Mouse (Mus musculus) intestine, embryonic 14.5 days (tissue): ENCODE measurements around the gene 4921524J17Rik. TPM values are rescaled to one million over a fixed set of nuclear protein-coding genes. Genes with fewer than 3 reads are reported as not detected.

Source experiments
- ATAC-seq: fragments of 200-750 bp; cut with Nextera tagmentation; replicated peaks from 2 replicates; pipeline ENCODE4 v1.8.0; 2017; ENCODE audit warnings: low read depth, moderate number of reproducible peaks, moderate TSS enrichment, moderate library complexity; ENCODE audit not compliant: low FRiP score, low TSS enrichment
- DNase-seq: peaks from one replicate; pipeline ENCODE4 v3.0.0-alpha.2; 2018; ENCODE audit warnings: low spot score
- H3K27ac ChIP-seq: fragments of 300-500 bp; sonication (generic); 2 replicates; pipeline ENCODE4 v1.5.1; 2014; ENCODE audit warnings: low read depth, mild to moderate bottlenecking, control low read depth
- H3K27me3 ChIP-seq: fragments of 300-500 bp; sonication (generic); replicated peaks from 2 replicates; pipeline ENCODE4 v1.6.1; 2014; ENCODE audit warnings: low read length, control low read depth; ENCODE audit not compliant: control insufficient read depth, insufficient read depth
- H3K36me3 ChIP-seq: fragments of 300-500 bp; sonication (generic); 2 replicates; pipeline ENCODE4 v1.6.1; 2014; ENCODE audit warnings: low read length, control low read depth; ENCODE audit not compliant: control insufficient read depth, insufficient read depth
- H3K4me1 ChIP-seq: fragments of 300-500 bp; sonication (generic); replicated peaks from 2 replicates; pipeline ENCODE4 v1.6.1; 2014; ENCODE audit warnings: low read length, control low read depth, mixed read lengths; ENCODE audit not compliant: control insufficient read depth, insufficient read depth
- H3K4me2 ChIP-seq: fragments of 300-500 bp; sonication (generic); 2 replicates; pipeline ENCODE4 v1.6.1; 2014; ENCODE audit warnings: low read length
- H3K4me3 ChIP-seq: fragments of 300-500 bp; sonication (generic); 2 replicates; pipeline ENCODE4 v1.5.1; 2014; ENCODE audit warnings: low read depth, low read length, control low read depth, mixed read lengths
- H3K9ac ChIP-seq: fragments of 300-500 bp; sonication (generic); 2 replicates; pipeline ENCODE4 v1.6.1; 2014; ENCODE audit warnings: mild to moderate bottlenecking, low read length
- H3K9me3 ChIP-seq: fragments of 300-500 bp; sonication (generic); 2 replicates; pipeline ENCODE4 v1.6.1; 2016; ENCODE audit warnings: low read length, control low read depth; ENCODE audit not compliant: control insufficient read depth
- WGBS: fragments of 180-500 bp; shearing (Covaris S2); extraction: QIAGEN DNeasy Blood & Tissue Kit; methylation state at CpG from one replicate; pipeline ENCODE4 v1.1.7; 2014; 5-methylcytosine and 5-hydroxymethylcytosine counted together
- polyA plus RNA-seq: library from polyadenylated mRNA; unstranded; fragments of >200 nt; fragmentation: Nextera tagmentation; extraction: Ambion mirVana; gene quantifications from 2 replicates; pipeline ENCODE4 v1.2.1, GENCODE M21; 2014

Gene 4921524J17Rik
- polyA plus RNA-seq, 1 experiment from 2014 or later, result 36.7 TPM

DNA sequence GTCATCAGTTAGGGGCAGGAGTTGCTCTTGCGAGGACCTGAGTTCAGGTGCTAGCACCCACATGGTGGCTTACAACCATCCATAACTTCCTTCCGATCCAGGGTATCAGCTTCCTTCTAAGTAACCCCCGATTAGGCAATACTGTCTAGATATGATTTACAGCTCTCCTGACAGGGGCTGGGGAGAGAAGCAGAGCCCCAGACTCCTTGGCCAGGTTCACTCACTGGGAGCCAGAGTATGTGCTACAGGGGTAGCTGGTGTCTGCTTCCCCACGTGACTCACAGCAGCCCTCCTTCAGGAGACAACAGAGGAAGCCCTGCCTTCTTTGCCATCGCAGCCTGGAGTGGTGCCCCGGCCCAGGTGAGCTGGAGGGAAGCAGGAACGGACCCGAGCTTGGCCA, 22.1 kb upstream of the 4921524J17Rik start:
- Histone ChIP-seq H3K9me3 (no peaks in the 10 kb centered on the region), H3K4me3 (no peak overlapping the region), H3K9ac (no peak overlapping the region), H3K27ac (no peak overlapping the region), H3K4me1 (peaks cover 6% of the 10 kb centered on the region; the same call in 1 of the 2 replicates), H3K27me3 (no peaks in the 10 kb centered on the region), H3K4me2 (no peak overlapping the region), H3K36me3 (no peaks in the 10 kb centered on the region)
- no peak for ATAC-seq
- WGBS, result 57% methylated on average over 8 of the region's 8 CpGs
- DNase-seq, result no peak

DNA sequence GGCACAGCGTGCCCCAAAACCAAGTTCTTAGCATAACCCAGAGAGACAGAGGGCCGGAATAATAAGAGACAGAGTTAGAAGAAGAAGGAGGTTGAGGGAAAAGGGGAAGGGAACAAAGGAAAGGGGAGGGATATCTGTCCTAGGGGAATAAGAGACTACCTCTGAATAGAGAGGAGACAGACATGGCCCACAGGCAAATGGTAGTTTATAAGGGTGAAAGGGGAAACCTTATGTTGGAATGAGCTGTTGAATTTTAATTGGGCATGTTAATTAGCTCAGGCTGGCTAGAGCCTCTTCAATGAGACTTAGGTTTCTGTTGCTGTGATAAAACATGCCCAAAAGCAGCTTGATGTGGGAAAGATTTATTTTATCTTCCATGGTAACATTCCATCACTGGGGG, 20.6 kb upstream of the 4921524J17Rik start:
- H3K4me3 ChIP-seq, result no peak overlapping the region
- no peaks in the 10 kb centered on the region for H3K36me3 ChIP-seq
- no peak overlapping the region for H3K27ac ChIP-seq
- peaks cover 6% of the 10 kb centered on the region; the same call in 1 of the 2 replicates for H3K4me1 ChIP-seq
- H3K9me3 ChIP-seq, result no peaks in the 10 kb centered on the region
- H3K9ac ChIP-seq, result no peak overlapping the region
- no peak overlapping the region for H3K4me2 ChIP-seq
- no peaks in the 10 kb centered on the region for H3K27me3 ChIP-seq
- 85% methylated on average over 2 of the region's 2 CpGs for WGBS
- DNase-seq (no peak), ATAC-seq (no peak)

DNA sequence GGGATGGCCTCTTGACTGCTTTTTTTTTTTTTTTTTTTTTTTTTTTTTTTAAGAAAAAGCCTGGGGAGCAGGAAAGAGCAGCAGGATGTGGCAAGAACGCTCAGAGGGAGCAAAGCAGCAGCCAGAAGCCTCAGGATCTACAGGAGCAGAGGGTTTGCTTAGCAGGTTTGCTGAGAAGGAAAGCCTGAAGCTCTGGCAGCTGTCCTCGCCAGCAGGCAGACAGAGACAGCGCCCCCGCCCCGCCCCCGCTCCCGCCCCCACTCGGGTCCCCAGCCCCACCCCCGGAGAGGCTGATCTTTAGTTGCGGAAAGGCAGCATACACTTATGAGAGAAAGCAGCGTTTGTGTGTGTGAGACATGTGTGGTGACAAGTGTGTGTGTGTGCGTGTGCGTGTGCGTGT, 19.7 kb upstream of the 4921524J17Rik start:
- ATAC-seq, result 0 out of 2 replicates have a peak, but pooled peaks have one; percentile 16
- no peak overlapping the region for H3K9ac ChIP-seq

DNA sequence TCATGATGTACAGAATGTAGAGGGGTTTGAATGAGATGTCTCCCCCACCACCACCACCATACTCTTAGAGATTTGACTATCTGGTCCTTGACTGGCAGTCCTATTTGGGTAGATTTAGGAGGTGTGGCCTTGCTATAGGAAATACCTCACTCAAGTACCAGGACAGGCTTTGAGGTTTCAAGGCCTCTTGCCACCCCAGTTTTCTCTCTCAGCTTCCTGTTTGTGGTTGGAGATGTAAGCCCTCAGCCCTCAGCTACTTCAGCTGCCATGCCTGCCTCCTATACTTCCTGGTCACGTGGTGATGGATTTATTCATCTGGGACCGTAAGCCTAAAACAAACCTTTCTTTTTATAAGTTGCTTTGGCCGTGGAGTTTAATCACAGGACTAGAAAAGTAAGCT, 17.7 kb upstream of the 4921524J17Rik start:
- 71% methylated on average over 3 of the region's 3 CpGs for WGBS
- Histone ChIP-seq H3K4me3 (no peak overlapping the region), H3K27ac (no peak overlapping the region), H3K4me2 (no peak overlapping the region), H3K4me1 (peaks cover 6% of the 10 kb centered on the region; the same call in 1 of the 2 replicates), H3K9ac (no peak overlapping the region), H3K9me3 (no peaks in the 10 kb centered on the region), H3K36me3 (no peaks in the 10 kb centered on the region), H3K27me3 (no peaks in the 10 kb centered on the region)
- ATAC-seq (no peak), DNase-seq (no peak)

More for the DNA sequence above, 19.7 kb upstream of the 4921524J17Rik start:
- Histone ChIP-seq H3K4me1 (peaks cover 6% of the 10 kb centered on the region; the same call in 1 of the 2 replicates), H3K9me3 (no peaks in the 10 kb centered on the region), H3K4me2 (peak overlapping the region; percentile 25), H3K36me3 (no peaks in the 10 kb centered on the region), H3K27me3 (no peaks in the 10 kb centered on the region), H3K4me3 (no peak overlapping the region), H3K27ac (no peak overlapping the region)
- DNase-seq, result peak; percentile 68
- 19% methylated on average over 14 of the region's 14 CpGs for WGBS

DNA sequence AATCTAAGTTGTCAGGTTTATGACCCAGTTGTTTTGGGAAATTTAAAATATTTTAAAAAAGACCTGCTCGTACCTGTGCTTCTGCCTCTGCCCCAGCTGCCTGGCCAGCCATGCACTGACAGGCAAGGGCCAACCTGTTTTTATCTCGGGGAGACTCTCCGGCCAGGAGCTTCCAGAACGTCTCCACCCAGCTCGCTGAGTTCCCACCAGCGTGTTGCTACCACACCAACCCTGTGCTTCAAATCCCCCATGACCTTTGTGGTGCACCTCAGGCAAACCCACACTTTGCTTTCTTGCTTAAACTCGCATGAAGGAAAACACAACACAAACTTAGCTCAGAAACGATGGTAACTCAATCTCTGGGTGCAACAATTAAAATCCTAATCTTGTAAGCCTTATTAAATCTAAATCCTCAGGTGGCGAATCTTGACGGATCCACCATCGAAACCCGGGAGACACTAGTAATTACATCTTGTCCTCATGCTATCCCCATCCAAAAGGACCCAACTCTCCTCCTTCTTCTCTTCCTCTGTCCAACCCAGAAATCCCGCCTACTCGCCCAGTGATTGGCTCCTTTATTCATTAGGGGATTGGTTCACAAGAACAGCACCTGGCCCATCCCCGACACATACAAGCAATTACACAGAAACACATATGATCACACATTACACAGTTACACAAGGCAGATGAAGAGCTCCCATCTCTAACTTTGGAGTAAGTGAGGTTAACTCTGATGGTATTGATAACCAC, 13.5 kb upstream of the 4921524J17Rik start:
- no peak for ATAC-seq
- Histone ChIP-seq H3K4me1 (no peaks in the 10 kb centered on the region), H3K27me3 (no peaks in the 10 kb centered on the region), H3K27ac (no peak overlapping the region), H3K9me3 (no peaks in the 10 kb centered on the region), H3K4me3 (no peak overlapping the region), H3K36me3 (no peaks in the 10 kb centered on the region), H3K4me2 (no peak overlapping the region), H3K9ac (no peak overlapping the region)
- 73% methylated on average over 15 of the region's 15 CpGs for WGBS
- DNase-seq, result no peak

DNA sequence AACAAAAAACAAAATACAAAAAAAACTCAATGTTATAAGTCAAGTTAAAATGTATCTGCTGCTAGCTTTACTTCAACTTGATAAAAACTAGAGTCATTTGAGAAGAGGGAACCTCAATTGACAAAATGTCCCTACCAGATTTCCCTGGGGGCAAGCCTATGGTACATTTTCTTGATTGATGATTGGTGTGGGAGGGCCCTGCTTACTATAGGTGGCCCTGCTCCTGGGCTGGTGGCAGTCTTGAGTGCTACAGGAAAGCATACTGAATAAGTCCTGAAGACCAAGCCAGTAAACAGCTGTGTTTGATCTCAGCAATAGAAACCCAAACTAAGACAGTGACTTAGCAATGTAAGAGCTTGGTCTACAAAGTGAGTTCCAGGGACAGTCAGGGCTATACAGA, 11.5 kb upstream of the 4921524J17Rik start:
- Histone ChIP-seq H3K27ac (no peak overlapping the region), H3K9me3 (no peaks in the 10 kb centered on the region), H3K4me2 (no peak overlapping the region), H3K36me3 (no peaks in the 10 kb centered on the region), H3K27me3 (no peaks in the 10 kb centered on the region), H3K4me3 (no peak overlapping the region), H3K9ac (no peak overlapping the region), H3K4me1 (no peaks in the 10 kb centered on the region)
- ATAC-seq (no peak), DNase-seq (no peak)

DNA sequence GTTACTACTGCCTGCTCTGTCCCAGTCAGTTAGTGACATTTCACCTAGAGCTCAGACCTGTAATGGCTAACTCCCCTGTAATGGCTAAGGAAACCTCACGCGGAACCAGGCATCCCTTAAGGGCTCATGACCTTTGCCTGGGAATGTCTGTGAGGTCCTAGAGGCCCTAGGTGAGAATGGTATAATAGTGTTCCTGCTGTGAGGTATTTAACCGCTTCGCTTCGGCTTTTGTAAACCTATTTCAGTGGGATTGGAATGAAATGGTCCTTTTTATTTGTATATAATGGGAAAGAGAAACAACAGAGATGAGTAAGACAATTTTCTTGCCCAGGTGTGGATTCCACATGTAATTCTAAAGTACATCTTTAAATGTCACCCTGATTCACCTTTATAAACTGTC, 8.9 kb upstream of the 4921524J17Rik start:
- Histone ChIP-seq H3K9ac (no peak overlapping the region), H3K4me3 (no peak overlapping the region), H3K27me3 (no peaks in the 10 kb centered on the region), H3K4me1 (no peaks in the 10 kb centered on the region), H3K9me3 (no peaks in the 10 kb centered on the region), H3K4me2 (no peak overlapping the region), H3K27ac (no peak overlapping the region), H3K36me3 (no peaks in the 10 kb centered on the region)
- 59% methylated on average over 5 of the region's 5 CpGs for WGBS
- no peak for ATAC-seq
- no peak for DNase-seq

DNA sequence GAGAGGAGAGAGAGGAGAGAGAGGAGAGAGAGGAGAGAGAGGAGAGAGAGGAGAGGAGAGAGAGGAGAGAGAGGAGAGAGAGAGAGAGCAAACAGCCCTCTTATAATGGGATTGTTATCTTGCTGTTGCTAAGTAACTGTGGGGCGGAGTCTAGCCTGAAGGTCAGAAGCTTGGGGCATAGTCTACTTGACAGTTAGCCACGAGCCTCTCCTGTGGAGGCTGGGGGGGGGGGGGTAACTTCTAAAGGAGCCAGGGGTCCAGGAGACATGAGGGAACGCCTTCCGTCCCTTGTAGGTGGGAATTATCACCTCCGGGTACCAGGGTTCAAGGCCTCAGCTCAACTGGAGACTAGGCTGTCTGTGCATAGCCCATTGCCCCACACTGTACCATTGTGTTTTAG, 3.1 kb upstream of the 4921524J17Rik start:
- no peak for DNase-seq
- Histone ChIP-seq H3K4me1 (peaks cover 8% of the 10 kb centered on the region; the same call in 1 of the 2 replicates), H3K27ac (no peak overlapping the region), H3K27me3 (no peaks in the 10 kb centered on the region), H3K4me3 (no peak overlapping the region), H3K9me3 (no peaks in the 10 kb centered on the region), H3K4me2 (no peak overlapping the region), H3K9ac (no peak overlapping the region), H3K36me3 (no peaks in the 10 kb centered on the region)
- no peak for ATAC-seq
- 58% methylated on average over 5 of the region's 5 CpGs for WGBS

DNA sequence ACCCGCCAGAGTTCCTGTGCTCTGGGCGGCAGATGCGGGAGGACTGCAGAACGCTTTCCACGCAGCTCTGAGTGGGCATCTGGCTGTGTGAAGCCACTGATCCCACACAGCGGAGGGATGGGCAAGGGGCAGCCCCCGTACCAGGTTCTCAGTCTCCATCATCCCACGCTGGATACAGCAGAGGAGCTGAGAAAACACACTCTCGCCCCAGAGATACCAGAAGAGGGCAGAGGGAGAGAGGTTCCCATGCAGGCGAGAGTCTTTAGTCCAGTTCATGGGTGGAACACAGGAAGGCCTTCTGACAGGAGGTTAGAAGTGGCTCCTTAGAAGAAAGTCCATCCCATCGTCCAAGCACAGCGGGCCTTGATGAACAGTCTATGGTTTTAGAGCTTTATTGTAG, 2.2 kb upstream of the 4921524J17Rik start:
- 79% methylated on average over 12 of the region's 12 CpGs for WGBS
- DNase-seq, result no peak

More for the DNA sequence above, 2.2 kb upstream of the 4921524J17Rik start:
- no peak overlapping the region for H3K9ac ChIP-seq
- H3K4me2 ChIP-seq, result no peak overlapping the region
- H3K36me3 ChIP-seq, result no peaks in the 10 kb centered on the region
- H3K4me1 ChIP-seq, result peaks cover 10% of the 10 kb centered on the region; the same call in 1 of the 2 replicates
- no peaks in the 10 kb centered on the region for H3K27me3 ChIP-seq
- ATAC-seq, result no peak
- no peak overlapping the region for H3K27ac ChIP-seq
- no peaks in the 10 kb centered on the region for H3K9me3 ChIP-seq
- H3K4me3 ChIP-seq, result no peak overlapping the region
